Mouse (Mus musculus): Measurements from ENCODE around the gene BC051019.

DNA sequence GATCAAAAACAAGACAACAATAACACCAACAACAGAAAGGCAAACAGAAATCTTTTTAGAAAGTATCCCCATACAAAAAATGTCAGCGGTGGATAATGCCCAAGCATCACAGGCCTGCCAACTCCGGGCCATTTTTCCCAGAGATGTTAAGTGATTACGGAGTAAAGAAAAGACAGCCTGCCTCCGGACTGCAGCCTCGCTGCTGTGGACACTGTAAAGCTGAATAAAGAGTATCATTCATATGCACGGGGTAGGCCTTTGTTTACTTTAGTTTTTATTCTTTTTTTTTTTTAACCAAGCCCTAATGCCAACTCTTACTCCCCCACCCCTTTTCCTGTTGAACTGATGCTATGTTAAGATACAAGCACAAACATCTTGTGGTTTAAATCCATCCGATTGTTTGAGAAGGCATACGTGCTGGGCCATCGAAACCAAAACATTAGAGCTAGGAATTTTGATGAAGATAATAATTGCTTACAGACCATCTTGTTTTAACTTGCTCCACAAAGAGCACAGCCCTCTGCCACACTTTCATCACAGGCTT is 37.0 kb downstream of the BC051019 start:
- TF ChIP-seq FLI1 (IDR thresholded peaks at IDR 0.05; ENCODE audit: low read length) (no peak), GATA1 (IDR thresholded peaks at IDR 0.05; ENCODE audit: borderline replicate concordance, low read length) (no peak)

Data from megakaryocyte, embryonic 14.5 days (primary cell).